Mouse (Mus musculus): ENCODE results near the gene Tmem213.

- TF ChIP-seq CTCF (IDR thresholded peaks at IDR 0.05; ENCODE audit: control insufficient read depth, insufficient read depth, insufficient replicate concordance, low read depth, low read length) = no peak
- TF ChIP-seq POLR2A (IDR thresholded peaks at IDR 0.05; ENCODE audit: control insufficient read depth, low read depth, low read length) = no peak
Measured at GRCm38 (mm10) chr6:38071256-38071655, 37.8 kb upstream of the Tmem213 start.

All from testis, adult 2 months (tissue).